Mouse (Mus musculus) liver, embryonic 16.5 days (tissue): Measurements from ENCODE around the gene Tssk2. TPM values are rescaled to one million over a fixed set of nuclear protein-coding genes. Genes with fewer than 3 reads are reported as not detected.

Experiments used
- ATAC-seq: fragments of 200-750 bp; cut with Nextera tagmentation; 2 replicates; pipeline ENCODE4 v1.8.0; 2017; ENCODE audit warnings: low read depth, mild to moderate bottlenecking, moderate number of reproducible peaks, moderate library complexity
- H3K27ac ChIP-seq: fragments of 300-500 bp; sonication (generic); 2 replicates; pipeline ENCODE4 v1.5.1; 2014; ENCODE audit warnings: mild to moderate bottlenecking, low read length
- H3K27me3 ChIP-seq: fragments of 300-500 bp; sonication (generic); 2 replicates; pipeline ENCODE4 v1.6.1; 2014; ENCODE audit warnings: low read depth, low read length, mixed read lengths; ENCODE audit not compliant: control insufficient read depth, insufficient read depth
- H3K36me3 ChIP-seq: fragments of 300-500 bp; sonication (generic); 2 replicates; pipeline ENCODE4 v1.6.1; 2014; ENCODE audit warnings: mild to moderate bottlenecking; ENCODE audit not compliant: control insufficient read depth, insufficient read depth
- H3K4me1 ChIP-seq: fragments of 300-500 bp; sonication (generic); 2 replicates; pipeline ENCODE4 v1.6.1; 2014; ENCODE audit warnings: low read depth, low read length, mixed read lengths; ENCODE audit not compliant: control insufficient read depth
- H3K4me2 ChIP-seq: fragments of 300-500 bp; sonication (generic); 2 replicates; pipeline ENCODE4 v1.6.1; 2014; ENCODE audit warnings: low read depth, low read length, mixed read lengths
- H3K4me3 ChIP-seq: fragments of 300-500 bp; sonication (generic); 2 replicates; pipeline ENCODE4 v1.5.1; 2014; ENCODE audit warnings: low read depth, mild to moderate bottlenecking, low read length
- H3K9ac ChIP-seq: fragments of 300-500 bp; sonication (generic); 2 replicates; pipeline ENCODE4 v1.6.1; 2014; ENCODE audit warnings: low read depth, low read length
- H3K9me3 ChIP-seq: fragments of 300-500 bp; sonication (generic); replicated peaks from 2 replicates; pipeline ENCODE4 v1.6.1; 2016; ENCODE audit warnings: low read length; ENCODE audit not compliant: control insufficient read depth
- WGBS: fragments of 180-500 bp; shearing (Covaris S2); extraction: QIAGEN DNeasy Blood & Tissue Kit; methylation state at CpG from one replicate; pipeline ENCODE4 v1.1.7; 2014; ENCODE audit not compliant: insufficient replicate concordance; 5-methylcytosine and 5-hydroxymethylcytosine counted together
- polyA plus RNA-seq: library from polyadenylated mRNA; unstranded; fragments of >200 nt; fragmentation: Nextera tagmentation; extraction: Ambion mirVana; gene quantifications from 2 replicates; pipeline ENCODE4 v1.2.1, GENCODE M21; 2015

Tssk2 gene
- polyA plus RNA-seq, 1 experiment from 2014 or later = not detected

- no peaks in the 10 kb centered on the region for H3K27me3 ChIP-seq
- ATAC-seq = no peak
- no peaks in the 10 kb centered on the region for H3K36me3 ChIP-seq
- peaks cover 29% of the 10 kb centered on the region for H3K4me1 ChIP-seq
- no peak overlapping the region for H3K9ac ChIP-seq
- no peak overlapping the region for H3K4me3 ChIP-seq
- H3K4me2 ChIP-seq = no peak overlapping the region
- H3K9me3 ChIP-seq = no peaks in the 10 kb centered on the region
- no peak overlapping the region for H3K27ac ChIP-seq
- WGBS = 71% methylated on average over 5 of the region's 5 CpGs
These were observed 33.5 kb downstream of the Tssk2 start for GRCm38 (mm10) chr16:17931906-17932460.

- peak; percentile 66 for ATAC-seq
- no peak overlapping the region for H3K4me2 ChIP-seq
- 28% methylated on average over 9 of the region's 9 CpGs for WGBS
These were observed 35.4 kb downstream of the Tssk2 start for GRCm38 (mm10) chr16:17933594-17934444.

GRCm38 (mm10) chr16:17934445-17934910, 36.0 kb downstream of the Tssk2 start:
- no peak for ATAC-seq
- 25% methylated on average over 3 of the region's 3 CpGs for WGBS
- H3K9ac ChIP-seq = no peak overlapping the region
- H3K36me3 ChIP-seq = no peaks in the 10 kb centered on the region
- H3K27ac ChIP-seq = peak overlapping the region; percentile 7; the same call in 1 of the 2 replicates
- H3K9me3 ChIP-seq = no peaks in the 10 kb centered on the region
- H3K4me1 ChIP-seq = peaks cover 31% of the 10 kb centered on the region
- no peak overlapping the region for H3K4me2 ChIP-seq
- no peak overlapping the region for H3K4me3 ChIP-seq
- H3K27me3 ChIP-seq = no peaks in the 10 kb centered on the region

More at GRCm38 (mm10) chr16:17933594-17934444, 35.4 kb downstream of the Tssk2 start:
- peak overlapping the region; percentile 76 for H3K27ac ChIP-seq
- H3K4me3 ChIP-seq = no peak overlapping the region
- H3K9ac ChIP-seq = no peak overlapping the region
- no peaks in the 10 kb centered on the region for H3K27me3 ChIP-seq
- H3K9me3 ChIP-seq = no peaks in the 10 kb centered on the region
- peaks cover 28% of the 10 kb centered on the region for H3K4me1 ChIP-seq
- no peaks in the 10 kb centered on the region for H3K36me3 ChIP-seq

GRCm38 (mm10) chr16:17936776-17937175, 38.3 kb downstream of the Tssk2 start:
- H3K36me3 ChIP-seq = no peaks in the 10 kb centered on the region
- H3K9me3 ChIP-seq = no peaks in the 10 kb centered on the region
- no peak overlapping the region for H3K9ac ChIP-seq
- H3K4me2 ChIP-seq = no peak overlapping the region
- H3K4me3 ChIP-seq = no peak overlapping the region
- WGBS = 71% methylated on average over 10 of the region's 10 CpGs
- H3K4me1 ChIP-seq = peaks cover 33% of the 10 kb centered on the region
- ATAC-seq = no peak
- H3K27me3 ChIP-seq = no peaks in the 10 kb centered on the region
- H3K27ac ChIP-seq = no peak overlapping the region

- no peak overlapping the region for H3K4me3 ChIP-seq
- no peak overlapping the region for H3K9ac ChIP-seq
- no peaks in the 10 kb centered on the region for H3K36me3 ChIP-seq
- no peak overlapping the region for H3K27ac ChIP-seq
- H3K9me3 ChIP-seq = no peaks in the 10 kb centered on the region
- H3K27me3 ChIP-seq = no peaks in the 10 kb centered on the region
- 25% methylated on average over 7 of the region's 7 CpGs for WGBS
- H3K4me2 ChIP-seq = no peak overlapping the region
- ATAC-seq = no peak
- peaks cover 33% of the 10 kb centered on the region for H3K4me1 ChIP-seq
These were observed 39.8 kb downstream of the Tssk2 start for GRCm38 (mm10) chr16:17938187-17938586.

- peak overlapping the region; percentile 83 for H3K27ac ChIP-seq
- H3K36me3 ChIP-seq = no peaks in the 10 kb centered on the region
- H3K4me3 ChIP-seq = no peak overlapping the region
- H3K9me3 ChIP-seq = no peaks in the 10 kb centered on the region
- ATAC-seq = peak; percentile 93
- no peaks in the 10 kb centered on the region for H3K27me3 ChIP-seq
- H3K9ac ChIP-seq = peak overlapping the region; percentile 33; the same call in 1 of the 2 replicates
- peak overlapping the region; percentile 40 for H3K4me2 ChIP-seq
- 4% methylated on average over 7 of the region's 7 CpGs for WGBS
- H3K4me1 ChIP-seq = peaks cover 27% of the 10 kb centered on the region
These were observed 40.4 kb downstream of the Tssk2 start for GRCm38 (mm10) chr16:17938821-17939220.

GRCm38 (mm10) chr16:17939255-17939751, 40.9 kb downstream of the Tssk2 start:
- Histone ChIP-seq H3K9ac (peak overlapping the region; percentile 37), H3K4me1 (peaks cover 23% of the 10 kb centered on the region), H3K4me3 (no peak overlapping the region), H3K27me3 (no peaks in the 10 kb centered on the region), H3K27ac (peak overlapping the region; percentile 83), H3K36me3 (no peaks in the 10 kb centered on the region), H3K4me2 (peak overlapping the region; percentile 40), H3K9me3 (no peaks in the 10 kb centered on the region)
- WGBS = 17% methylated on average over 9 of the region's 9 CpGs
- peak; percentile 90 for ATAC-seq

- H3K27me3 ChIP-seq = no peaks in the 10 kb centered on the region
These were observed 45.0 kb downstream of the Tssk2 start for GRCm38 (mm10) chr16:17943466-17943865.

More at GRCm38 (mm10) chr16:17943466-17943865, 45.0 kb downstream of the Tssk2 start:
- 65% methylated on average over 8 of the region's 8 CpGs for WGBS
- no peak overlapping the region for H3K27ac ChIP-seq
- H3K9ac ChIP-seq = no peak overlapping the region
- peaks cover 12% of the 10 kb centered on the region for H3K4me1 ChIP-seq
- ATAC-seq = no peak
- H3K4me2 ChIP-seq = no peak overlapping the region
- no peaks in the 10 kb centered on the region for H3K9me3 ChIP-seq
- no peaks in the 10 kb centered on the region for H3K36me3 ChIP-seq
- no peak overlapping the region for H3K4me3 ChIP-seq
